Mouse (Mus musculus) subcutaneous adipose tissue, adult 2 months (tissue): Measurements from ENCODE around the gene Xlr3a. TPM values are rescaled to one million over a fixed set of nuclear protein-coding genes. Genes with fewer than 3 reads are reported as not detected.

Experiments used
- polyA plus RNA-seq: library from polyadenylated mRNA; depleted of rRNA; stranded (reverse); fragments of >200 nt; gene quantifications from 2 replicates; pipeline ENCODE4 v1.2.3, GENCODE M21; 2012; ENCODE audit warnings: low replicate concordance; rRNA removed

The Xlr3a gene
- polyA plus RNA-seq, result 0.40 and 1.2 TPM in 2 replicates

DNA sequence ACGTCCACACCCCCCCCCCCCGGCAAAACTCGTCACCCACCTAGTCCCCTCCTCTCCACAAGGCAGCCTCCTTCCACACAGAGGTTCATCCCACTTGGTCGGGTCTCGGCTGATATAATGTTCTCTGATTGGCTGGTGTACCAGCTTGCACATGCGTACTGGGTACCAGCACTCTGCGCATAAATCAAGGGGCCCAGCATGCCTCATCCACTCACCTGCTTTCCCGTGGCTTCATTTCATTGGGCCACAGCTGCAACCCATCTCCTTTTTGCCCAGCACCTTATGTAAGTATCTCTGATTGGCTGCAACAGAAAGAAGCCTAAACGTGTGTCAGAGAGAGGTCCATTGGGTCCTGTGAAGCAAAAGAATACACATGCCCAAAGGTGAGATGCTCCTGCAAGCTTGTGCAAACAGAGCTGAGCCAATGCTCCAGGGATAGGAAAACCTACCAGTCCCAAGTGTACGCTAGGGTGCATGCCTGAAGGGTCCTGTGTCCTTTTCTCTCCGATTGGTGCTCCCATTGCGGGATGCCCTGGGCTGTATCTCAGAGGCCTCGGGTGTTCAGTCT, at the start of gene Xlr3a:
Gene Xlr3a, minus strand, starts transcription at position 155 of the 568 bp plus-strand sequence.

GRCm38 (mm10) chrX:73116747-73117146, 19.9 kb upstream of the Xlr3a start, which contains the start of gene Gm14685:
Gm14685 (plus strand) TSS chrX:73117047.

DNA sequence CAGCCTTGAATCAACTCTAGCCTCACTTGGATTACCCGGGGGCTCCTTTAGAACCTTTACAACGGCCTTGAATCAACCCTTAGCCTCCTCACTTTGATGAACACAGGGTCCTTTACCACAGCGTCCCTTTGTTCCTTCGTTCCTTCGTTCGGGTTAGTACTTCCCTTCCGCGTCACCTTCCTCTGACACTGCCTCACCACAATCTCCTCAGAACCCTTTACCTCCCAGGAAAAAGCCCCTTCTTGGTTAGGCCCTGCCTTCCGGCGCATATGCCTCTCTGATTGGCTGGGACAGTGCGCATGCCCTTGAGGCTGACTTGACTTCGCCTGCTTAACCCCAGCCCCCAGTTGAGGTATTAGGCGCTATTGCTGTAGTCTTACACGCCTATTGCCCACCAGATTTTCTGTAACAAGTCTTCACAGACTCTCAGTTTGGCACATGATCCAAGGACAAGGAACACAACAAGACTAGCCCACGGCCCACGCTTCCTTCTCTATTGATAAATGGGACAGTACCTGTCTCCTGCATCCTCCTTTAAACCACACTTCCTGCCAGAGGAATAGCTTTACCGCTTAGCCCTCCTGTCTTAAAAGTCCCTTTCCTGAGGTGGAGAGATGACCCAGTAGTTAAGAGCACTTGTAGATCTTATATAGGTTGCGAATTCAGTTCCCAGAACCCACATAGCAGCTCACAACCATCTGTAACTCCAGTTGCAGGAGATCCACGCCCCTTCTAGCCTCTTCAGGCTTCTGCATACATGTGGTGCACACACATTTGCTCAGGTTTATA, 14.4 kb downstream of the Xlr3a start, which contains the start of gene Xlr4a:
Gene Xlr4a, minus strand, starts transcription at position 212 of the 789 bp plus-strand sequence.

DNA sequence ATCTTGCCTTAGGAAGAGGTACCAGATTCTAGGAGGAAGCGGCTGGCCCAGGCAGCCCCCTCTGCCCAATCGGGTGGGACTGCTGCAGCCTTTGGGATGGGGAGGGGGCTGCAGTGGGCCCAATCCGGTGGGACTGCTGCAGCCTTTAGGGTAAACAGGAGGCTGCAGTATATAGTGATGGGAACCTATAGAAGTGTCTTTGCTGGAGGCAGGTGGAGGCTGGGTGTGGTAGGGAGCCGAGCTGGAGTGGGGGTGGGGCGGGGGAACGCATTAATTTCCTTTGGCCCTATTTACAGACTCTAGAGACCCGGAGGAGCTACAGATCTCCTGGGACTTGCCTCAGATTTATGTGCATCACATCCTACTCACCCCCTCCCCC, 32.5 kb downstream of the Xlr3a start, which contains the start of gene Pnma3:
Gene Pnma3, plus strand, starts transcription at position 373 of the 379 bp plus-strand sequence.

GRCm38 (mm10) chrX:73037003-73037402, 59.9 kb downstream of the Xlr3a start, which contains the start of gene Pnma5:
Pnma5 (minus strand) TSS chrX:73037103.

Other genes with a start within 250 kb of the Xlr3a start
- 8.2 and 9.6 TPM in 2 replicates for gene Cetn2, start 178.7 kb downstream of the Xlr3a start, polyA plus RNA-seq
- 33.8 and 55.0 TPM in 2 replicates for gene Nsdhl, start 178.5 kb downstream of the Xlr3a start, polyA plus RNA-seq
- 7.2 and 18.0 TPM in 2 replicates for gene Zfp185, start 109.8 kb downstream of the Xlr3a start, polyA plus RNA-seq
- gene Pnma5, start 60.0 kb downstream of the Xlr3a start, polyA plus RNA-seq, result not detected in 2 replicates
- 0.18 TPM in 1 of 2 replicates, not detected in the other for gene Pnma3, start 32.3 kb downstream of the Xlr3a start, polyA plus RNA-seq
- gene Xlr4a, start 14.6 kb downstream of the Xlr3a start, polyA plus RNA-seq, result 0.17 TPM in 1 of 2 replicates, not detected in the other
- gene Gm14685, start 20.0 kb upstream of the Xlr3a start, polyA plus RNA-seq, result 0.08 and 0.09 TPM in 2 replicates
- gene Xlr5b, start 51.7 kb upstream of the Xlr3a start, polyA plus RNA-seq, result not detected in 2 replicates
- not detected in 2 replicates for gene DXBay18, start 52.4 kb upstream of the Xlr3a start, polyA plus RNA-seq
- not detected in 2 replicates for gene Spin2d, start 79.9 kb upstream of the Xlr3a start, polyA plus RNA-seq
- gene Xlr3b, start 95.1 kb upstream of the Xlr3a start, polyA plus RNA-seq, result 0.82 and 4.4 TPM in 2 replicates
- 0.48 and 1.5 TPM in 2 replicates for gene Xlr4b, start 117.2 kb upstream of the Xlr3a start, polyA plus RNA-seq
- gene F8a, start 131.2 kb upstream of the Xlr3a start, polyA plus RNA-seq, result 7.5 and 8.9 TPM in 2 replicates
- 0.40 TPM in 1 of 2 replicates, not detected in the other for gene Xlr4c, start 146.0 kb upstream of the Xlr3a start, polyA plus RNA-seq
- gene Xlr3c, start 168.3 kb upstream of the Xlr3a start, polyA plus RNA-seq, result 0.13 and 0.29 TPM in 2 replicates
- gene Xlr5a, start 195.9 kb upstream of the Xlr3a start, polyA plus RNA-seq, result not detected in 2 replicates
- not detected in 2 replicates for gene Xlr5c, start 195.9 kb upstream of the Xlr3a start, polyA plus RNA-seq
- gene Gm45015, start 239.7 kb upstream of the Xlr3a start, polyA plus RNA-seq, result not detected in 2 replicates
- 11.0 and 24.4 TPM in 2 replicates for gene Zfp275, start 245.5 kb upstream of the Xlr3a start, polyA plus RNA-seq